Mouse (Mus musculus) bone marrow macrophage, adult 2 months (primary cell): ENCODE results near the gene Cbx7. TPM values are rescaled to one million over a fixed set of nuclear protein-coding genes. Genes with fewer than 3 reads are reported as not detected.
A peak's percentile ranks its signal among the peaks of the same experiment; 100 is the strongest.
"Not testable (repeated sequence)": the region's sequence is repeated elsewhere in the genome, so short reads cannot be mapped to it uniquely, and the experiment has no call there.

ENCODE experiments used
- H3K27ac ChIP-seq: 2 replicates; pipeline ENCODE4 v1.5.1; 2012; ENCODE audit warnings: low read depth, low read length; ENCODE audit not compliant: insufficient read depth
- H3K4me1 ChIP-seq: 2 replicates; pipeline ENCODE4 v1.6.1; 2012; ENCODE audit warnings: low read length; ENCODE audit not compliant: control insufficient read depth, insufficient read depth
- H3K4me3 ChIP-seq: 2 replicates; pipeline ENCODE4 v1.5.1; 2012; ENCODE audit warnings: mild to moderate bottlenecking, low read length, moderate library complexity; ENCODE audit not compliant: insufficient read depth
- CTCF ChIP-seq: IDR thresholded peaks from 2 replicates; pipeline ENCODE4 v1.5.1; 2012; ENCODE audit warnings: low read depth, mild to moderate bottlenecking, low read length, moderate library complexity
- POLR2A ChIP-seq: IDR thresholded peaks from 2 replicates; pipeline ENCODE4 v1.6.1; 2012; ENCODE audit warnings: mild to moderate bottlenecking, low read depth, low read length, borderline replicate concordance
- polyA plus RNA-seq: library from polyadenylated mRNA; stranded (reverse); fragments of >200 nt; gene quantifications from 2 replicates; pipeline ENCODE4 v1.2.4, GENCODE M21; 2012; ENCODE audit not compliant: missing spikeins, insufficient read depth, insufficient read length

Cbx7 gene
- polyA plus RNA-seq, 1 experiment: 18.5 TPM

GRCm38 (mm10) chr15:79951730-79952503 is 19.0 kb downstream of the Cbx7 start:
- TF ChIP-seq CTCF (no peak), POLR2A (no peak)
- H3K4me3 ChIP-seq: no peak overlapping the region
- no peak overlapping the region for H3K27ac ChIP-seq
- H3K4me1 ChIP-seq: peaks cover 5% of the 10 kb centered on the region; the same call in 1 of the 2 replicates

- TF ChIP-seq CTCF (no peak), POLR2A (no peak)
- Histone ChIP-seq H3K4me3 (no peak overlapping the region), H3K27ac (no peak overlapping the region), H3K4me1 (peaks cover 5% of the 10 kb centered on the region; the same call in 1 of the 2 replicates)
Observed at GRCm38 (mm10) chr15:79951226-79951625, 19.7 kb downstream of the Cbx7 start.

- Histone ChIP-seq H3K4me3 (peak overlapping the region; percentile 45), H3K4me1 (peaks cover 5% of the 10 kb centered on the region; the same call in 1 of the 2 replicates), H3K27ac (no peak overlapping the region)
- TF ChIP-seq POLR2A: no peak
- TF ChIP-seq CTCF: no peak
Observed at GRCm38 (mm10) chr15:79950250-79951025, 20.5 kb downstream of the Cbx7 start.

- H3K27ac ChIP-seq: no peak overlapping the region
- peaks cover 5% of the 10 kb centered on the region; the same call in 1 of the 2 replicates for H3K4me1 ChIP-seq
- H3K4me3 ChIP-seq: no peak overlapping the region
Observed at GRCm38 (mm10) chr15:79947681-79948080, 23.2 kb downstream of the Cbx7 start.

GRCm38 (mm10) chr15:79946790-79947189 is 24.1 kb downstream of the Cbx7 start:
- no peak overlapping the region for H3K27ac ChIP-seq
- peaks cover 5% of the 10 kb centered on the region; the same call in 1 of the 2 replicates for H3K4me1 ChIP-seq
- TF ChIP-seq POLR2A (no peak), CTCF (peak; percentile 40)
- no peak overlapping the region for H3K4me3 ChIP-seq

More at GRCm38 (mm10) chr15:79947681-79948080, 23.2 kb downstream of the Cbx7 start:
- no peak for TF ChIP-seq POLR2A
- no peak for TF ChIP-seq CTCF

- H3K4me1 ChIP-seq: peaks cover 5% of the 10 kb centered on the region; the same call in 1 of the 2 replicates
- H3K4me3 ChIP-seq: no peak overlapping the region
- TF ChIP-seq POLR2A (no peak), CTCF (peak; percentile 97)
- no peak overlapping the region for H3K27ac ChIP-seq
Observed at GRCm38 (mm10) chr15:79946022-79946421, 24.9 kb downstream of the Cbx7 start.

- TF ChIP-seq CTCF (no peak), POLR2A (no peak)
- H3K4me3 ChIP-seq: no peak overlapping the region
- H3K4me1 ChIP-seq: no peaks in the 10 kb centered on the region
Observed at GRCm38 (mm10) chr15:79944948-79945347, 26.0 kb downstream of the Cbx7 start.

GRCm38 (mm10) chr15:79943584-79943983 is 27.3 kb downstream of the Cbx7 start:
- Histone ChIP-seq H3K4me1 (no peaks in the 10 kb centered on the region), H3K27ac (no peak overlapping the region), H3K4me3 (no peak overlapping the region)
- TF ChIP-seq POLR2A (no peak), CTCF (no peak)

More at GRCm38 (mm10) chr15:79944948-79945347, 26.0 kb downstream of the Cbx7 start:
- H3K27ac ChIP-seq: no peak overlapping the region

GRCm38 (mm10) chr15:79942541-79942940 is 28.4 kb downstream of the Cbx7 start:
- no peak overlapping the region for H3K27ac ChIP-seq
- no peak overlapping the region for H3K4me3 ChIP-seq
- TF ChIP-seq POLR2A: no peak
- TF ChIP-seq CTCF: no peak
- H3K4me1 ChIP-seq: no peaks in the 10 kb centered on the region

- TF ChIP-seq CTCF: peak; percentile 86
- TF ChIP-seq POLR2A: no peak
- no peak overlapping the region for H3K4me3 ChIP-seq
- no peak overlapping the region for H3K27ac ChIP-seq
- H3K4me1 ChIP-seq: no peaks in the 10 kb centered on the region
Observed at GRCm38 (mm10) chr15:79940932-79941331, 30.0 kb downstream of the Cbx7 start.

- H3K27ac ChIP-seq: no peak overlapping the region
- TF ChIP-seq CTCF (no peak), POLR2A (no peak)
- H3K4me3 ChIP-seq: no peak overlapping the region
- no peaks in the 10 kb centered on the region for H3K4me1 ChIP-seq
Observed at GRCm38 (mm10) chr15:79939913-79940312, 31.0 kb downstream of the Cbx7 start.

GRCm38 (mm10) chr15:79939501-79939900 is 31.4 kb downstream of the Cbx7 start:
- H3K27ac ChIP-seq, H3K4me1 ChIP-seq, H3K4me3 ChIP-seq: not testable (repeated sequence)
